Mouse (Mus musculus): Measurements from ENCODE around the gene Art2b. TPM values are rescaled to one million over a fixed set of nuclear protein-coding genes. Genes with fewer than 3 reads are reported as not detected.
"Not testable (repeated sequence)": the region's sequence is repeated elsewhere in the genome, so short reads cannot be mapped to it uniquely, and the experiment has no call there.

Art2b gene
- total and polyA plus RNA-seq, 3 experiments = not detected

DNA sequence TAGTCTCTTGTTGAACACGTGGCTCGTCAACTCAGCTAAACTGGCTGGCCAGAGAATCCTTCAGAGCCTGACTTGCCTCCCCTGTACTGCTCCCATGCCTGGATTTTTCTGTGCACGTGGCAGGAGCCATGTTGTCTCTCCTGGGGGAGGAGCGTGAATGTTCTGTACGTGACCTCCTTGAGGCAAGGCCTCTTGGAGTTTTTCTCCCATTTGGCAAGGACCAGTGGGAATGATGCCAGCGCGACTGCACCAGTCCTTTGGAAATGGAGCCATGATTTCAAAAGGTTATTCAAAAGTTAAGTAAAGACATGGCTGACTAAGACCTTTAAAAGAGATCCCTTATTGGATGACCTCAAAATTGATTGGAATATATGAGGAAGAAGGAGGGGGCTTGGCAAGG is 30.0 kb upstream of the Art2b start:
- Histone ChIP-seq H3K79me2 (replicated peaks; ENCODE audit: control insufficient read depth, extremely low read depth, insufficient read depth, poor library complexity, severe bottlenecking) (no peaks in the 10 kb centered on the region), H3K9me3 (replicated peaks; ENCODE audit: low read length) (no peaks in the 10 kb centered on the region), H3K4me2 (ENCODE audit: insufficient read depth, low read depth, poor library complexity, severe bottlenecking) (no peak overlapping the region), H3K27ac (ENCODE audit: insufficient read depth, low read depth) (no peak overlapping the region), H3K9ac (ENCODE audit: insufficient read depth, low read depth) (no peak overlapping the region), H3K36me3 (replicated peaks in 1 of 2; ENCODE audit: control insufficient read depth in 1 of 2, insufficient read depth in 1 of 2, low read length in 1 of 2) (no peaks in the 10 kb centered on the region), H3K27me3 (replicated peaks) (peaks cover 4% of the 10 kb centered on the region), H3K4me1 (ENCODE audit: control insufficient read depth in 1 of 2, insufficient read depth in 2 of 2) (peaks cover 6% of the 10 kb centered on the region in 2 experiments; a peak in 2 of 4 replicates), H3K4me3 (replicated peaks in 1 of 3; ENCODE audit: low read depth in 2 of 3, low read length in 2 of 3, poor library complexity in 1 of 3) (no peak overlapping the region)
- no peak for DNase-seq (ENCODE audit: extremely low read depth)
- in situ Hi-C loops (cut with MboI; ENCODE audit: low pct_ligation_motif_present, low pct_unique_long_range_greater_than_20kb, low sequenced_read_pairs) (no loop called here), dilution Hi-C loops (cut with MboI; ENCODE audit: extremely low pct_ligation_motif_present, extremely low pct_unique_long_range_greater_than_20kb, low sequenced_read_pairs) (no loop called here)
- no peak for TF ChIP-seq NELFE (IDR thresholded peaks at IDR 0.05; ENCODE audit: low read depth, low read length)
- no peak for TF ChIP-seq ELF1 (IDR thresholded peaks at IDR 0.05; ENCODE audit: low read depth, low read length)
- TF ChIP-seq TCF12 (IDR thresholded peaks at IDR 0.05; ENCODE audit: low read depth, low read length) = no peak
- TF ChIP-seq HCFC1 (IDR thresholded peaks at IDR 0.05; ENCODE audit: low read depth, low read length) = no peak
- TF ChIP-seq USF2 (conservative IDR thresholded peaks at IDR 0.05; ENCODE audit: low read depth, low read length) = no peak
- no peak for TF ChIP-seq ZC3H11A (IDR thresholded peaks at IDR 0.05; ENCODE audit: low read depth, low read length)
- no peak for TF ChIP-seq MAZ (IDR thresholded peaks at IDR 0.05; ENCODE audit: low read depth, low read length)
- TF ChIP-seq JUN (IDR thresholded peaks at IDR 0.05; ENCODE audit: insufficient read depth, low read depth, low read length) = no peak
- no peak for TF ChIP-seq GABPA (IDR thresholded peaks at IDR 0.05; ENCODE audit: insufficient replicate concordance, low read depth, low read length)

DNA sequence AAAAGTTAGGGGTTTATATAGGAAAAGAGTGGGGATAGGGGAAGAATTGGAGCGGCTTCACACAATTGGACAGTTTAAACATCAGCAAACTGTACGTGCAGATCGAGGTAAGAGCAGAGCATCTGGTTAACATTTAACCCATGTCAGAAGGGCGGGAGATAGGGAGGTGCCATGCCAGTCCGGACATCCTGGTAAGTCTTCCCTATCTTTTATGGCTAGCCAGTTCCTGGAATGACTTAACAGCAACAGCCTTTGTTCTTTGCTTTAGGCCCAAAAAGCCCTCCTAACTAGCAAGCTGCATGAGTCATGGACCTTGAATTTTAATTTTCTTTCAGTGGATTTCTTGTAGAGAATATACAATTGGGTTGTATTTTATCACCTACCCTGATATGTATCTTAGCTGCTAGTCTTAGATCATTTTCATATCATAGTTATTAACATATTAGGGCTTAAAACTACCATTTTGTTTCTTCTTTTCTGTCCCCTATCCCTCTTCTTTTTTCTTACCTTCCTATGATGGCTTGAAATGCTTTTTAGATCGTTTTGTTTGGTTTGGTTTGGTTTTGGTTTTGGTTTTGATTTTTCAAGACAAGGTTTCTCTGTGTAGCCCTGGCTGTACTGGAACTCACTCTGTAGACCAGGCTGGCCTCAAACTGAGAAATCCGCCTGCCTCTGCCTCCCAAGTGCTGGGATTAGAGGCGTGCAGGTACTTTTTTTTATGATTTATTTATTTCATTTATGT is 27.6 kb upstream of the Art2b start:
- H3K4me2 ChIP-seq (ENCODE audit: insufficient read depth, low read depth, poor library complexity, severe bottlenecking); DNase-seq (ENCODE audit: extremely low read depth); H3K9me3 ChIP-seq (replicated peaks; ENCODE audit: low read length); H3K79me2 ChIP-seq (replicated peaks; ENCODE audit: control insufficient read depth, extremely low read depth, insufficient read depth, poor library complexity, severe bottlenecking); H3K4me3 ChIP-seq (replicated peaks in 1 of 3; ENCODE audit: low read depth in 2 of 3, low read length in 2 of 3, poor library complexity in 1 of 3); in situ Hi-C loops (cut with MboI; ENCODE audit: low pct_ligation_motif_present, low pct_unique_long_range_greater_than_20kb, low sequenced_read_pairs); dilution Hi-C loops (cut with MboI; ENCODE audit: extremely low pct_ligation_motif_present, extremely low pct_unique_long_range_greater_than_20kb, low sequenced_read_pairs); H3K27ac ChIP-seq (ENCODE audit: insufficient read depth, low read depth); H3K9ac ChIP-seq (ENCODE audit: insufficient read depth, low read depth); H3K4me1 ChIP-seq (ENCODE audit: control insufficient read depth in 1 of 2, insufficient read depth in 2 of 2); H3K36me3 ChIP-seq (replicated peaks in 1 of 2; ENCODE audit: control insufficient read depth in 1 of 2, insufficient read depth in 1 of 2, low read length in 1 of 2): not testable (repeated sequence)
- peaks cover 15% of the 10 kb centered on the region for H3K27me3 ChIP-seq (replicated peaks)

DNA sequence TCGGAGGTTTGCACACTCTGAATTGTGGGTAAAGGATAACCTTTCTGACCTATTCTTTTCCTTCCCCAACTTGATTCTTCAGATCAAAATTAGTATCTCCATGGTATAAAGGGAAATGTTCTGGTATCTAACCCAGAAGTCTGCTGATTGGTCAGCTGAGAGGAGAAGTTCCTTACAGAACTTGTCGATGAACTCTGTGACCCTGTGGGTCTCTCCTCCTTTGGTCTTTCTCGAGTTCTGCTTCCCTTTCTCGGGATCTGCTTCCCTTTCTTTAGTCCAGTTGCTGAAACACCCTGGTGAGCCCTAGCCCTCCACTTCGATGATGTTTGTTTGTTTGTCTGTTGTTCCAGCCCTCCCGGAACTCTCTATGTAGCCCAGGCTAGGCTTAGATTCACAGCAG is 22.4 kb upstream of the Art2b start:
- H3K36me3 ChIP-seq (replicated peaks in 1 of 2; ENCODE audit: control insufficient read depth in 1 of 2, insufficient read depth in 1 of 2, low read length in 1 of 2) = no peaks in the 10 kb centered on the region
- no peak overlapping the region for H3K27ac ChIP-seq (ENCODE audit: insufficient read depth, low read depth)
- no peak for TF ChIP-seq JUN (IDR thresholded peaks at IDR 0.05; ENCODE audit: insufficient read depth, low read depth, low read length)
- TF ChIP-seq E2F4 (IDR thresholded peaks at IDR 0.05; ENCODE audit: insufficient replicate concordance, low read depth, low read length) = no peak
- TF ChIP-seq GABPA (IDR thresholded peaks at IDR 0.05; ENCODE audit: insufficient replicate concordance, low read depth, low read length) = no peak
- no peak for TF ChIP-seq UBTF (IDR thresholded peaks at IDR 0.05; ENCODE audit: low read depth, low read length)
- no peak for TF ChIP-seq ZC3H11A (IDR thresholded peaks at IDR 0.05; ENCODE audit: low read depth, low read length)
- TF ChIP-seq IRF4 (IDR thresholded peaks at IDR 0.05; ENCODE audit: low read depth, low read length) = no peak
- no peak for TF ChIP-seq USF1 (IDR thresholded peaks at IDR 0.05; ENCODE audit: low read depth, low read length)
- no peak for TF ChIP-seq EP300 (IDR thresholded peaks at IDR 0.05; ENCODE audit: low read length)
- TF ChIP-seq MYC (IDR thresholded peaks at IDR 0.05; ENCODE audit: low read depth, low read length) = no peak
- no peak for TF ChIP-seq BHLHE40 (IDR thresholded peaks at IDR 0.05; ENCODE audit: low read depth, low read length)
- no peak for TF ChIP-seq MXI1 (IDR thresholded peaks at IDR 0.05; ENCODE audit: low read depth, low read length)
- TF ChIP-seq KAT2A (IDR thresholded peaks at IDR 0.05; ENCODE audit: insufficient replicate concordance, low read length) = no peak
- TF ChIP-seq NRF1 (IDR thresholded peaks at IDR 0.05; ENCODE audit: low read depth, low read length) = no peak
- H3K4me3 ChIP-seq (replicated peaks in 1 of 3; ENCODE audit: low read depth in 2 of 3, low read length in 2 of 3, poor library complexity in 1 of 3) = no peak overlapping the region
- no peaks in the 10 kb centered on the region for H3K4me1 ChIP-seq (ENCODE audit: control insufficient read depth in 1 of 2, insufficient read depth in 2 of 2)
- dilution Hi-C loops (cut with MboI; ENCODE audit: extremely low pct_ligation_motif_present, extremely low pct_unique_long_range_greater_than_20kb, low sequenced_read_pairs) = no loop called here
- no peaks in the 10 kb centered on the region for H3K9me3 ChIP-seq (replicated peaks; ENCODE audit: low read length)
- H3K4me2 ChIP-seq (ENCODE audit: insufficient read depth, low read depth, poor library complexity, severe bottlenecking) = no peak overlapping the region
- no peak for DNase-seq (ENCODE audit: extremely low read depth)
- no peaks in the 10 kb centered on the region for H3K79me2 ChIP-seq (replicated peaks; ENCODE audit: control insufficient read depth, extremely low read depth, insufficient read depth, poor library complexity, severe bottlenecking)
- peaks cover 19% of the 10 kb centered on the region for H3K27me3 ChIP-seq (replicated peaks)
- H3K9ac ChIP-seq (ENCODE audit: insufficient read depth, low read depth) = no peak overlapping the region
- in situ Hi-C loops (cut with MboI; ENCODE audit: low pct_ligation_motif_present, low pct_unique_long_range_greater_than_20kb, low sequenced_read_pairs) = no loop called here
